Mouse (Mus musculus) heart, adult 8-10 months (tissue): Measurements from ENCODE around the gene Rnf130. TPM values are rescaled to one million over a fixed set of nuclear protein-coding genes. Genes with fewer than 3 reads are reported as not detected.

ENCODE experiments used
- DNase-seq: peaks from one replicate; pipeline ENCODE4 v3.0.0; 2022; ENCODE audit warnings: low spot score
- microRNA-seq: library from miRNA; unstranded; fragments of <30 nt; microRNA quantifications from one replicate; pipeline ENCODE4 v1.2.0, GENCODE M21; 2022
- total RNA-seq, 4 experiments: library from RNA; stranded (reverse); gene quantifications; 2 replicates each; pipeline ENCODE4 v1.2.4; 2022

The Rnf130 gene
- total RNA-seq, 4 experiments from 2014 or later, result 44.8 to 56.7 (median 53.0) TPM

GRCm38 (mm10) chr11:50132265-50132664, 107.1 kb downstream of the Rnf130 start:
- DNase-seq, result no peak

GRCm38 (mm10) chr11:50134136-50134859, 109.2 kb downstream of the Rnf130 start:
- DNase-seq, result peak; percentile 19

- DNase-seq, result no peak
Observed at GRCm38 (mm10) chr11:50138206-50138822, 113.2 kb downstream of the Rnf130 start.

GRCm38 (mm10) chr11:50139571-50139970, 114.4 kb downstream of the Rnf130 start:
- no peak for DNase-seq

- DNase-seq, result no peak
Observed at GRCm38 (mm10) chr11:50145529-50145928, 120.4 kb downstream of the Rnf130 start.

- no peak for DNase-seq
Observed at GRCm38 (mm10) chr11:50146121-50146520, 121.0 kb downstream of the Rnf130 start.

- DNase-seq, result no peak
Observed at GRCm38 (mm10) chr11:50147267-50147957, 122.3 kb downstream of the Rnf130 start.

GRCm38 (mm10) chr11:50147958-50148476, 122.9 kb downstream of the Rnf130 start:
- DNase-seq, result no peak

GRCm38 (mm10) chr11:50149200-50149599, 124.1 kb downstream of the Rnf130 start:
- DNase-seq, result no peak

GRCm38 (mm10) chr11:50149603-50150150, 124.5 kb downstream of the Rnf130 start:
- DNase-seq, result no peak

- no peak for DNase-seq
Observed at GRCm38 (mm10) chr11:50151374-50151773, 126.2 kb downstream of the Rnf130 start.

GRCm38 (mm10) chr11:50154166-50154565, 129.0 kb downstream of the Rnf130 start:
- no peak for DNase-seq

Small RNA genes within 50 kb of the gene (microRNA-seq; reads per million reads assigned to microRNA genes)
- gene Mir340, result 63.8 reads per million, percentile 53 among the genes with 10 or more reads in this experiment

Other genes with a start within 250 kb of the Rnf130 start
- 10 to 100 TPM in 1 of 4 experiments, 1 to 10 TPM in 3; 6.6 to 12.9 (median 8.8) TPM for gene Gfpt2, start 231.2 kb upstream of the Rnf130 start, total RNA-seq
- 10 to 100 TPM; 42.8 to 47.4 (median 43.5) TPM for gene Mapk9, start 178.6 kb upstream of the Rnf130 start, total RNA-seq
- under 1 TPM; 0.23 to 0.56 (median 0.44) TPM for gene Rasgef1c, start 123.5 kb upstream of the Rnf130 start, total RNA-seq
- 10 to 100 TPM; 45.9 to 47.4 (median 46.5) TPM for gene Tbc1d9b, start 106.0 kb downstream of the Rnf130 start, total RNA-seq
- gene Mrnip, start 149.1 kb downstream of the Rnf130 start, total RNA-seq, result 1 to 10 TPM; 1.6 to 3.5 (median 2.7) TPM
- gene Sqstm1, start 185.5 kb downstream of the Rnf130 start, total RNA-seq, result 100 to 1,000 TPM; 431 to 551 (median 475) TPM
- gene Mgat4b, start 185.5 kb downstream of the Rnf130 start, total RNA-seq, result 10 to 100 TPM; 68.4 to 90.0 (median 76.3) TPM
- gene Ltc4s, start 213.3 kb downstream of the Rnf130 start, total RNA-seq, result 10 to 100 TPM in 1 of 4 experiments, 1 to 10 TPM in 3; 4.7 to 11.8 (median 6.6) TPM